Mouse (Mus musculus): ENCODE data around the gene Ift122.

Ift122 gene

GRCm38 (mm10) chr6:115960322-115960721 is 107.1 kb downstream of the Ift122 start:
- no peak for DNase-seq (ENCODE audit: low spot score)

GRCm38 (mm10) chr6:115961743-115962142 is 108.5 kb downstream of the Ift122 start:
- DNase-seq (ENCODE audit: low spot score): no peak

GRCm38 (mm10) chr6:115962439-115963085 is 109.3 kb downstream of the Ift122 start:
- DNase-seq (ENCODE audit: low spot score): no peak

- DNase-seq (ENCODE audit: low spot score): no peak
Measured at GRCm38 (mm10) chr6:115963656-115964055, 110.4 kb downstream of the Ift122 start.

- DNase-seq (ENCODE audit: low spot score): no peak
Measured at GRCm38 (mm10) chr6:115966227-115966966, 113.1 kb downstream of the Ift122 start.

- DNase-seq (ENCODE audit: low spot score): no peak
Measured at GRCm38 (mm10) chr6:115967291-115967880, 114.1 kb downstream of the Ift122 start.

GRCm38 (mm10) chr6:115968086-115968485 is 114.8 kb downstream of the Ift122 start:
- no peak for DNase-seq (ENCODE audit: low spot score)

- DNase-seq (ENCODE audit: low spot score): no peak
Measured at GRCm38 (mm10) chr6:115968700-115969099, 115.4 kb downstream of the Ift122 start.

GRCm38 (mm10) chr6:115969103-115969502 is 115.8 kb downstream of the Ift122 start:
- no peak for DNase-seq (ENCODE audit: low spot score)

GRCm38 (mm10) chr6:115969952-115970351 is 116.7 kb downstream of the Ift122 start:
- DNase-seq (ENCODE audit: low spot score): no peak

- DNase-seq (ENCODE audit: low spot score): no peak
Measured at GRCm38 (mm10) chr6:115971273-115972060, 118.2 kb downstream of the Ift122 start.

- no peak for DNase-seq (ENCODE audit: low spot score)
Measured at GRCm38 (mm10) chr6:115972083-115972764, 119.0 kb downstream of the Ift122 start.

GRCm38 (mm10) chr6:115973139-115973875 is 120.0 kb downstream of the Ift122 start:
- no peak for DNase-seq (ENCODE audit: low spot score)

- no peak for DNase-seq (ENCODE audit: low spot score)
Measured at GRCm38 (mm10) chr6:115973881-115974662, 120.8 kb downstream of the Ift122 start.

GRCm38 (mm10) chr6:115975606-115976005 is 122.3 kb downstream of the Ift122 start:
- peak; percentile 55 for DNase-seq (ENCODE audit: low spot score)
